Mouse (Mus musculus): Measurements from ENCODE around the gene Rnf145. TPM values are rescaled to one million over a fixed set of nuclear protein-coding genes. Genes with fewer than 3 reads are reported as not detected.

Rnf145 gene
- total RNA-seq, 2 experiments from 2014 or later, result 90.7 to 106 TPM

- DNase-seq (ENCODE audit: extremely low spot score in 1 of 2, low spot score in 1 of 2), result no peak
These were observed 9.9 kb upstream of the Rnf145 start for GRCm38 (mm10) chr11:44508876-44509275.

GRCm38 (mm10) chr11:44509906-44510305 is 8.9 kb upstream of the Rnf145 start:
- no peak for DNase-seq (ENCODE audit: extremely low spot score in 1 of 2, low spot score in 1 of 2)

- no peak for DNase-seq (ENCODE audit: extremely low spot score in 1 of 2, low spot score in 1 of 2)
These were observed 8.4 kb upstream of the Rnf145 start for GRCm38 (mm10) chr11:44510371-44510770.

- DNase-seq (ENCODE audit: extremely low spot score in 1 of 2, low spot score in 1 of 2), result no peak
These were observed 6.4 kb upstream of the Rnf145 start for GRCm38 (mm10) chr11:44512044-44513025.

- no peak for DNase-seq (ENCODE audit: extremely low spot score in 1 of 2, low spot score in 1 of 2)
These were observed 5.7 kb upstream of the Rnf145 start for GRCm38 (mm10) chr11:44513026-44513422.

DNA sequence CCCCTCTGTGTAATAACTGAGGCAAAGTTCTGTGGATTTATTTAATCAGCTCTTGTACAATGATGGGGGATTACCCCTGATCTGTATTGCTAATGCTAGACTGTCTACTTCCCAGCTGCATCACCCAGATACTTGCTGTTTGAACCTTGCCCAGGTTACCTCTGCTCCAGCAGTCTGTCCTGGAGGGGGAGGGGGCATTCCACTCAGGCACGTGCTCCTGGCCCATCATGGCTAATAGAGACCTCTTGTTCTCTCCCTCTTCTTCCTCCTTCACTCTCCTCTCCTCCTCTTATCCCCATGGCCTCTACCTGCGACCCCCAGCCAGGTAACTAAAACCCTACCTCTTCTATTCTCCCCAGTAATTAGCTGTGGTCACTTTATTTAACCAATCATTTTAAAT is 4.1 kb upstream of the Rnf145 start:
- DNase-seq (ENCODE audit: extremely low spot score in 1 of 2, low spot score in 1 of 2), result no peak

- DNase-seq (ENCODE audit: extremely low spot score in 1 of 2, low spot score in 1 of 2), result no peak
These were observed 2.4 kb upstream of the Rnf145 start for GRCm38 (mm10) chr11:44516362-44516761.

DNA sequence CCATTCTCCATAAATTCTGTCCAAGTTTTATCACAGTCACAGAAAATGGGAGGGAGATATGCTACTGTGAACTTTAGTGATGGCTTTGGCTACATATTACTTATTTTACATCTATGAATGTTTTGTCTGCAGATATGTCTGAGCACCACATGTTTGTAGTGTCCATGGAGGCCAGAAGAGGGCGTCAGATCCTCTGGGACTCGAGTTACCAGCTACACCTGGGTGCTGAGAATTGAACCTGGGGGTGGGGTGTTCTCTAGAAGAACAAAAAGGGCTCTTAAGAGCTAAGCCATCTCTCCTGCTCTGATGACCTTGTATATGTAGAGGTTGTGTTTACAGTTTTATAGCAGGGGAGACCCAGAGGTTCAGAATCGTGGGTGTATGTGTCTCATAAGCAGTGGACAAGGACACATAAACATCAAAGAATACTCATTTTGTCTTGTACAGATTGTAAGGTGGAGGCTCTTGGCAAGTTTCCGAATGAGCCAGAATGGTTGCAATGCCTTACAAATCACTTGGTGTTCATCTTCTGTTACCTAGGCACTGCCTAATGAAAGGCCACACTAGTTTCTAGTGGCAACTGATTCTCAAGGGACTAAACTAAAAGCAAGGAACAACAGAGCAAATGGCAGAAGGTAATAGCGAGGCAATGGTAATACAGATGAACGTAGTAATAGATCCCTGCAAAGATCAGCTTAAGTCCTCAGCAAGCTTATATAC is 1.0 kb upstream of the Rnf145 start:
- no peak for DNase-seq (ENCODE audit: extremely low spot score in 1 of 2, low spot score in 1 of 2)

- peak in 1 of 2 experiments; percentile 16 for DNase-seq (ENCODE audit: extremely low spot score in 1 of 2, low spot score in 1 of 2)
These were observed 559 bp downstream of the Rnf145 start for GRCm38 (mm10) chr11:44519096-44519949.

DNA sequence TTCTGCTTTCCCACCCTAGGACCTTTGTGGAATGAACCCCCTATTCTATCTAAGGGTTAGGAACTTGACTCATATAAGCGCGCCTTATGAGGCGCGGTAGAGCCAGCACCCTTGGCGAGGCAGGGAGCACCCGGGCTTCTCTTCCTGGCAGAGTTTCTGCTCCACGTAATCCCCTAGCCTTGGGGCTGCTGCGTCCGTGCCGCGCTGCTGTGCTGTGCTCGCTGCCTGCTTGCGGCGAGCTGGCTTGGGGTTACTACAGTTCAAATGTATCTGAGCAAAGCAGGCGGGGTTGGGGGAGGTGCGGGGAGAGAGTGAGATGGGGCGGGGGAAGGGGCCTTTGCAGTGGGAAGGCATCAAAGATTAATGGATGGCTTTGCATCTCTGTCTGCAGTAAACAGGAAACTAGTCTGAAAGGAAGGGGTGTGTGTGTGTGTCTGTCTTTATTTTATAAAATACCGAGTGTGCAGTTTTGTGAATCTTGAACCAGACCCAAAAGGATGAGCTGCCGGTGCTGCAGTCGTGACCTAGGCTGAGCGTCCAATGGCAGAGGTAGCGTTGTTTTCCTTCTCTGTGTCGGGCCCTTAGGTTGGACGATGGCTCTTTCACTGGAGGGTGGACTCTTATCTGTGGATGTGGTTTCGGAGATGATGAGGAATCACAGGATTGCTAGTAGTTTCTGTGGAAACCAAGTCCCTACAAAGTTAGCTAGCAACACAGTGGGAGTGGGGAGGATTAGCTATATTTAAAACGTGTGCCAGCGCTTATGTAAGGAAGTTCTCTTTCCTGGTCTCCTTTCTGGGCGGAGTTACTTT is 1.4 kb downstream of the Rnf145 start:
- DNase-seq (ENCODE audit: extremely low spot score in 1 of 2, low spot score in 1 of 2), result peak; percentile 31 to 46

- no peak for DNase-seq (ENCODE audit: extremely low spot score in 1 of 2, low spot score in 1 of 2)
These were observed 3.8 kb downstream of the Rnf145 start for GRCm38 (mm10) chr11:44522594-44522993.

DNA sequence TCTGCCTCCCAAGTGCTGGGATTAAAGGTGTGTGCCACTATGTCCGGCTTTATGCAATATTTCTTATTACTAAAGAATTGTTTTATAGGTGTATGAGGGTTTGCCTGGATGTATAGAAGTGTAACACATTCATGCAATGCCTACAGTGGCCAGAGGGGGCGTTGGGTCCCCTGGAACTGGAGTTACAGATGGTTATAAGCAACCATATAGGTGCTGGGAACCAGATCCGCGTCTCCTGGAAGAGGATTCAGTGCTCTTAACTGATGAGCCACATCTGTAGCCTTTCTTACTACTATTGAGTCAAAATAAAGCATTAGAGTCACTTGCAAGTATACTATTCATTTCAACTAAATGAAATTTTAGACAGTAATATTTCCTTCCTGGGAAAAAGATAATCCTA is 7.0 kb downstream of the Rnf145 start:
- no peak for DNase-seq (ENCODE audit: extremely low spot score in 1 of 2, low spot score in 1 of 2)

DNA sequence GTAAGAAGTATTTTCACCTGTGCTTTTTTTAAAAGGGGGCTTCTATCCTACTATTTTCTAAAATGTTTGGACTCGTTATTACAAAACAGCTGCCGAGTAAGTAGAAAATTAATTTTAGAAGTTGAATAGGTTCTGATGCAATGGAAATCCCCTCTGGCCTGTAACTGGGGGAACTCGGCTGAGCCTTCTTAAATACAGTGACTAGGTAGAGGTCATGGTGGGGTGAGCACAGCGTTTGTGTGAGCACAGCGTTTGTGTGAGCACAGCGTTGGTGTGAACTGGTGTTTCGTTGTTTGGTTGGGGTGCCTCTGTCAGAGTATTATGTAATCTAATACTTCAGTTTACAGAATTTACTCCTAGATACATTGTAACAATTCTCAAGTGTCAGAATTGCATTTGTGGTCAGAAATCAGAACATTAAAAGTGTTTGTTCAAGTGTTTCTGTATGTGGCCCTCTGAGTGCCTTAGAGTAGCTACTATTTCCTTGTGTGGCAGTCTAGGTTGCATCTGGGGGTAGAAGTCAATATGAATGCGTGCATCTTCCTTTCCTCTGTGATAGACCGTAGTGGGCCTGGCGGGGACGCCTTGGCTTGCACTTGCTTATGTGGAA is 8.0 kb downstream of the Rnf145 start:
- DNase-seq (ENCODE audit: extremely low spot score in 1 of 2, low spot score in 1 of 2), result no peak

DNA sequence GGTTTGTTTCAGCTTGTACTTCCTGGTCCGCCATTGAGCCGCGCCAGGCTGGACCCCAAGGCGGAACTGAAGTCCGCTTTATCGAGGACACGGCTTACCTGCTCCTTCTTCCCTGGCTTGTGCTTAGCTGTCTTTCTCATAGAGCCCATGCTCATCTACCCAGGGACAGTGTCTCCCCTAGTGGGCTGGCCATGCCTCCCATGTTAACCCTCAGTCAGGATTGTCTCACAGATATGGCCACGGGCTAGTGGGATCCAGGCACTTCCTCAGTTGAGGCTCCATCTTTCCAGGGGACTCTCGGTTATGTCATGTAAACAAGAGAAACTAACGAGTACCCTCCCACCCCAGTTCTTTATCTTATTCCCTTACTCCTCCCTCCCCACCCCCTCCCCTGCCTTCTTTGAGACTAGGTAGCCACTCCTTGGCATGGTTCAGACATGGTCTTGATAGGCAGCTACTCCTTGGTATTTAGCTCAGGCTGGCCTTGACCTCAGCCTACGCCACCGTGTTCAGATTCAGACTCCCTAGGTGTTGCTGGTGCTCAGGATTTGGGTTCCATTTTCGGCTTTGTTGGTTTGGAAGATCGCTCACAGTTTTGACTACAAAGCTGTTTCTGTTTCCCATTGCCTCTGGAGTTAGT is 9.9 kb downstream of the Rnf145 start:
- DNase-seq (ENCODE audit: extremely low spot score in 1 of 2, low spot score in 1 of 2), result no peak

DNA sequence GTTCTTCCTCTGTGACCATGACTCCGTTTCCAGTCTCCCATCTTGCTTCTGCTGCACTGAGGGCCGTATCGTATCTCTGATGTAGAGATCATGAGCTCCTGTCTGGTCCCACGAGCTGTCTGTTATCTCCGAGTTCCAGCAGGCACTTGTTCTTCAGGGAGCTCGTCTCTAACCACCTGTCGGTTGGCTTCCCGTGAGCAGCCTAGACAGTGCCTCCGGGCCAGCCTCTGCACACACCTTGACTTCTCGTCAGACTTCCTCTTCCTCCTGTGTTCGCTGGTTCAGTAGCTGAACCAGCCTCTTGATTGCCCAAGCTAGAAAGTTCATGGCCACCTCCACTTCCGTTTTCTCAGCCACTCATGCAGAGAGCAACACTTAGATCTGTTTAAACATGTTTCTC is 10.4 kb downstream of the Rnf145 start:
- no peak for DNase-seq (ENCODE audit: extremely low spot score in 1 of 2, low spot score in 1 of 2)

GRCm38 (mm10) chr11:44529716-44530115 is 11.0 kb downstream of the Rnf145 start:
- DNase-seq (ENCODE audit: extremely low spot score in 1 of 2, low spot score in 1 of 2), result no peak

DNA sequence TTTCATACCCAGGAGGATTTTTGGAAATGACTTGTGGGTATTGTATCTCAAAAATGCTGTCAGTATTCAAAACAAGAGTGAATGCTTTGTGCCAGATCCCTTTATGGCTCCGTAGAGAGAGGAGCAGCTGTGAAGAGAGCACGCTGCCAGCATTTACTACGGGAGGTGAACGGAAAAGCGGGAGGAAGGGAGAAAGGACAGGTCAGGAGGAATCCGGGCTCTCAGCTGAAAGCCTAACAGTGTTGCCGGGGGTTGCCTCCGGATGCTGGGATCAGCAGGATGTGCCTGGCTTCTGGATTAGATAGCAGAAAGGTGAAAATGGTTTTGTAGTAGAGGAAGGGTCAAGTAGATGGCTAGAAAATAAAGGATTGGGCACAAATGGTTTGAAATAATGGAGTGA is 11.6 kb downstream of the Rnf145 start:
- no peak for DNase-seq (ENCODE audit: extremely low spot score in 1 of 2, low spot score in 1 of 2)

DNA sequence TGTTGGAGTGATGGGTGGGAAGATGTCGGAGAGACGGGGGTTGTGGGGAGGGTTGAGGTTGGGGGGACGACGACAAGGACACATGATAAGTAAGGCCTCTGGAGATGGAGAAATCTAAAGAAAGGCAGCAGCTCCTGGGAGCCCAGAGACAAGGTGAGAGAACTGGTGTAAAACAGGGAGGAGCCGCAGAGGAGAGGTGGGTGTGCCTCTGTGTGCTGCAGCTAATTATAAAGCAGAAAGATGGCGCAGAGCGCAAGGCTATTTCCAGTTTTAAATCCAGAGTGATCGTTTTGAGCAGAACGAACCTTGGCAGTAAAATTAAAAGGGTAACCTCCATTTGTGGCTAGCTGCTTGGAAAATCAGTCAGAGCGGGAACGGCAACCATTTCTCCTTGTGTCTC is 12.1 kb downstream of the Rnf145 start:
- DNase-seq (ENCODE audit: extremely low spot score in 1 of 2, low spot score in 1 of 2), result no peak

- no peak for DNase-seq (ENCODE audit: extremely low spot score in 1 of 2, low spot score in 1 of 2)
These were observed 12.9 kb downstream of the Rnf145 start for GRCm38 (mm10) chr11:44531617-44532016.
